Mouse (Mus musculus): Measurements from ENCODE around the gene Tmem198.

DNA sequence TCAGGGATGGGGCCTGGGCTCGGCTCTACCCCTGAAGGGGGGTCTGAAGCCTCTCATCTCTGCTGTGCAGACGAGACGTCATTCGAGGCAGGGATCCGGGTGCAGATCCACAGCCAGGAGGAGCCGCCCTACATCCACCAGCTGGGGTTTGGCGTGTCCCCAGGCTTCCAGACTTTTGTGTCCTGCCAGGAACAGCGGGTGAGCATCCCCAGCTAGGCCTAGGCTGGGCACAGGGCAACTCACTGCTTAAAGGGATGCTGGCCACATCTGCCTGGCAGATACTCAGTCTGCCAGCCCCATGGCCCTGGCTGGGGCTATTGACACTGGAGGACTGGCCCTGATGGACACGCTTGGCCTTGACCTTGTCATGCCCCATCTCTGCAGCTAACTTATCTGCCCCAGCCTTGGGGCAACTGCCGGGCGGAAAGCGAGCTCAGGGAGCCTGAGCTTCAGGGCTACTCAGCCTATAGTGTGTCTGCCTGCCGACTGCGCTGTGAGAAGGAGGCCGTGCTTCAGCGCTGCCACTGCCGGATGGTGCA, 10.0 kb upstream of the Tmem198 start:
- TF ChIP-seq CTCF (IDR thresholded peaks at IDR 0.05; ENCODE audit: low read depth) (no peak), EP300 (IDR thresholded peaks at IDR 0.05; ENCODE audit: low read depth) (no peak)
